ENCODE assay signal across 16 mouse cellular contexts in genomic region chr9:61393161-61393560, GRCm38 (mm10).
"Had no signal": no experiment of that assay in that cellular context is flagged by ENCODE, and none has a peak within 500 bp of the region (broad histone marks: within the 10 kb centered on the region; RNA-seq: fewer than 3 reads in every experiment).

No protein-coding gene starts in this region.

- H3K27ac ChIP-seq: macrophage; midbrain, embryonic 15.5 days; neural tube, embryonic 12.5 days; stomach, embryonic 15.5 days; stomach, postnatal 0 days had no signal

- H3K4me2 ChIP-seq: lung, embryonic 14.5 days; midbrain, embryonic 11.5 days; midbrain, embryonic 15.5 days; neural tube, embryonic 12.5 days; stomach, embryonic 15.5 days had no signal

- H3K4me3 ChIP-seq: megakaryocyte, embryonic 14.5 days; midbrain, embryonic 13.5 days; midbrain, embryonic 15.5 days; neural tube, embryonic 12.5 days; stomach, embryonic 15.5 days had no signal

- H3K9ac ChIP-seq: lung, embryonic 14.5 days; midbrain, embryonic 15.5 days; neural tube, embryonic 12.5 days; stomach, embryonic 15.5 days had no signal

- H3K9me3 ChIP-seq: megakaryocyte, embryonic 14.5 days; midbrain, embryonic 13.5 days; midbrain, embryonic 15.5 days; neural tube, embryonic 12.5 days; stomach, embryonic 15.5 days had no signal

- ATAC-seq: midbrain, embryonic 13.5 days; midbrain, embryonic 15.5 days had no signal

- H3K27me3 ChIP-seq: midbrain, embryonic 15.5 days; neural tube, embryonic 12.5 days; stomach, embryonic 15.5 days had no signal

- DNase-seq: lung, adult 18-20 months; lung, embryonic 14.5 days; lung, postnatal 14 days; lung, postnatal 36 days; right cerebral cortex, postnatal 14 days; thymus, adult 2 months; thymus, postnatal 25 days; thymus, postnatal 4 days had no signal
